Mouse (Mus musculus): ENCODE results near the gene Hs6st3.

- TF ChIP-seq CTCF (IDR thresholded peaks at IDR 0.05; ENCODE audit: extremely low read depth, insufficient read depth, low read length) (no peak), POLR2A (IDR thresholded peaks at IDR 0.05; ENCODE audit: extremely low read depth, insufficient read depth, low read length) (no peak)
Observed at GRCm38 (mm10) chr14:119260176-119260962, 122.2 kb downstream of the Hs6st3 start.

Measured in cortical plate, adult 2 months (tissue).